Mouse (Mus musculus) CH12.LX (cell line): ENCODE measurements around the gene Lpar3. TPM values are rescaled to one million over a fixed set of nuclear protein-coding genes. Genes with fewer than 3 reads are reported as not detected.

ENCODE experiments used
- DNase-seq: peaks from one replicate; pipeline ENCODE4 v3.0.0-alpha.2; 2013; ENCODE audit errors: extremely low read depth
- H3K27ac ChIP-seq: 2 replicates; pipeline ENCODE4 v1.5.1; 2012; ENCODE audit warnings: low read depth, mild to moderate bottlenecking, control low read depth, moderate library complexity; ENCODE audit not compliant: insufficient read depth
- H3K27me3 ChIP-seq: replicated peaks from 2 replicates; pipeline ENCODE3; 2012; ENCODE audit warnings: inconsistent platforms
- H3K36me3 ChIP-seq, 2 experiments: replicated peaks in 1 of 2; 2 replicates each; pipeline versions ENCODE3 to v1.6.1; 2012; ENCODE audit warnings: inconsistent platforms in 1 of 2, low read length in 1 of 2, mild to moderate bottlenecking in 1 of 2, mixed read lengths in 1 of 2, moderate library complexity in 1 of 2; ENCODE audit not compliant: control insufficient read depth in 1 of 2, insufficient read depth in 1 of 2
- H3K4me1 ChIP-seq, 2 experiments: 2 replicates each; pipeline ENCODE4 v1.6.1; 2012; ENCODE audit warnings: inconsistent platforms in 1 of 2, moderate library complexity in 1 of 2; ENCODE audit not compliant: insufficient read depth in 2 of 2, control insufficient read depth in 1 of 2
- H3K4me2 ChIP-seq: 2 replicates; pipeline ENCODE4 v1.6.1; 2012; ENCODE audit warnings: low read depth, mild to moderate bottlenecking, control low read depth; ENCODE audit not compliant: poor library complexity, insufficient read depth, severe bottlenecking
- H3K4me3 ChIP-seq, 3 experiments: fragments of 150-350 bp in 1 of 3; sonication (generic) in 1 of 3; replicated peaks in 1 of 3; 2 replicates each; pipeline versions ENCODE3 to v1.5.1; 2011 to 2012; ENCODE audit warnings: low read depth in 2 of 3, low read length in 2 of 3, mild to moderate bottlenecking in 2 of 3, moderate library complexity in 2 of 3, control low read depth in 1 of 3, improper control_type of control experiment in 1 of 3, inconsistent platforms in 1 of 3, mixed read lengths in 1 of 3; ENCODE audit not compliant: poor library complexity in 1 of 3
- H3K79me2 ChIP-seq: replicated peaks from 2 replicates; pipeline ENCODE4 v1.6.1; 2012; ENCODE audit warnings: mild to moderate bottlenecking, moderate library complexity; ENCODE audit not compliant: control insufficient read depth, poor library complexity, insufficient read depth, severe bottlenecking; ENCODE audit errors: extremely low read depth
- H3K9ac ChIP-seq: 2 replicates; pipeline ENCODE4 v1.6.1; 2012; ENCODE audit warnings: low read depth, mild to moderate bottlenecking, control low read depth, moderate library complexity; ENCODE audit not compliant: insufficient read depth
- H3K9me3 ChIP-seq: replicated peaks from 2 replicates; pipeline ENCODE3; 2012; ENCODE audit warnings: low read length, inconsistent platforms, mixed read lengths
- BHLHE40 ChIP-seq: IDR thresholded peaks from 2 replicates; pipeline ENCODE4 v1.6.1; 2011; ENCODE audit warnings: mild to moderate bottlenecking, low read depth, low read length, improper control_type of control experiment
- CHD1 ChIP-seq: IDR thresholded peaks from 2 replicates; pipeline ENCODE4 v1.6.1; 2012; ENCODE audit warnings: low read depth, low read length, improper control_type of control experiment, inconsistent platforms
- CTCF ChIP-seq, 2 experiments: IDR thresholded peaks in 1 of 2; conservative IDR thresholded peaks in 1 of 2; 2 replicates each; pipeline ENCODE4 v1.5.1; 2011 to 2012; ENCODE audit warnings: low read depth in 2 of 2, low read length in 2 of 2, improper control_type of control experiment in 1 of 2, inconsistent platforms in 1 of 2, mild to moderate bottlenecking in 1 of 2, moderate library complexity in 1 of 2
- EP300 ChIP-seq: IDR thresholded peaks from 2 replicates; pipeline ENCODE4 v1.6.1; 2011; ENCODE audit warnings: low read length, improper control_type of control experiment
- ETS1 ChIP-seq: conservative IDR thresholded peaks from 2 replicates; pipeline ENCODE4 v1.6.1; 2012; ENCODE audit warnings: low read depth, mild to moderate bottlenecking, inconsistent platforms, low read length, improper control_type of control experiment, moderate library complexity
- IRF4 ChIP-seq: IDR thresholded peaks from 2 replicates; pipeline ENCODE4 v1.6.1; 2014; ENCODE audit warnings: low read depth, mild to moderate bottlenecking, inconsistent platforms, low read length, improper control_type of control experiment
- JUN ChIP-seq: IDR thresholded peaks from 2 replicates; pipeline ENCODE4 v1.6.1; 2011; ENCODE audit warnings: low read depth, mild to moderate bottlenecking, low read length, improper control_type of control experiment, moderate library complexity; ENCODE audit not compliant: insufficient read depth
- MAFK ChIP-seq: IDR thresholded peaks from 2 replicates; pipeline ENCODE4 v1.6.1; 2011; ENCODE audit warnings: low read length, improper control_type of control experiment; ENCODE audit not compliant: insufficient replicate concordance
- MAX ChIP-seq: IDR thresholded peaks from 2 replicates; pipeline ENCODE4 v1.6.1; 2011; ENCODE audit warnings: low read length, improper control_type of control experiment
- MAZ ChIP-seq: IDR thresholded peaks from 2 replicates; pipeline ENCODE4 v1.6.1; 2012; ENCODE audit warnings: low read depth, mild to moderate bottlenecking, inconsistent platforms, low read length, improper control_type of control experiment, moderate library complexity
- NELFE ChIP-seq: IDR thresholded peaks from 2 replicates; pipeline ENCODE4 v1.6.1; 2011; ENCODE audit warnings: low read depth, low read length, improper control_type of control experiment
- NRF1 ChIP-seq: IDR thresholded peaks from 2 replicates; pipeline ENCODE4 v1.6.1; 2014; ENCODE audit warnings: low read depth, mild to moderate bottlenecking, inconsistent platforms, low read length, improper control_type of control experiment, moderate library complexity
- PAX5 ChIP-seq: IDR thresholded peaks from 2 replicates; pipeline ENCODE4 v1.6.1; 2012; ENCODE audit warnings: low read length, inconsistent platforms, mixed read lengths
- POLR2AphosphoS2 ChIP-seq: IDR thresholded peaks from 2 replicates; pipeline ENCODE4 v1.6.1; 2011; ENCODE audit warnings: low read depth, low read length, improper control_type of control experiment
- SIN3A ChIP-seq: IDR thresholded peaks from 2 replicates; pipeline ENCODE4 v1.6.1; 2012; ENCODE audit warnings: low read length, improper control_type of control experiment, inconsistent platforms
- USF1 ChIP-seq: IDR thresholded peaks from 2 replicates; pipeline ENCODE4 v1.6.1; 2014; ENCODE audit warnings: low read depth, mild to moderate bottlenecking, inconsistent platforms, low read length, improper control_type of control experiment
- ZC3H11A ChIP-seq: IDR thresholded peaks from 2 replicates; pipeline ENCODE4 v1.6.1; 2012; ENCODE audit warnings: low read depth, mild to moderate bottlenecking, inconsistent platforms, low read length, improper control_type of control experiment
- ZKSCAN1 ChIP-seq: IDR thresholded peaks from 2 replicates; pipeline ENCODE4 v1.6.1; 2012; ENCODE audit warnings: low read depth, inconsistent platforms, low read length, improper control_type of control experiment, borderline replicate concordance
- dilution Hi-C: fragments of 300-500 bp; cut with MboI; formaldehyde crosslinking; loops from 2 replicates; pipeline ENCODE4 v1.14.3; 2020; ENCODE audit warnings: low sequenced_read_pairs; ENCODE audit not compliant: extremely low pct_unique_long_range_greater_than_20kb, extremely low pct_ligation_motif_present
- in situ Hi-C: fragments of 300-500 bp; cut with MboI; formaldehyde crosslinking; loops from 3 replicates; pipeline ENCODE4 v1.14.3; 2019; ENCODE audit warnings: low sequenced_read_pairs, low pct_ligation_motif_present, low pct_unique_long_range_greater_than_20kb, mixed read lengths
- polyA plus RNA-seq: library from polyadenylated mRNA; unstranded; fragments of >175 nt; gene quantifications from 2 replicates; pipeline ENCODE4 v1.2.1, GENCODE M21; 2012; ENCODE audit warnings: low read depth; ENCODE audit not compliant: insufficient read length
- total RNA-seq, 2 experiments: library from RNA; depleted of rRNA; stranded (reverse); fragments of 300-350 nt in 1 of 2; fragments of >200 nt in 1 of 2; gene quantifications; 2 replicates each; pipeline ENCODE4 v1.2.3; 2012 to 2014

Lpar3 gene
- total and polyA plus RNA-seq, 3 experiments: not detected

- no peak for TF ChIP-seq NELFE
- DNase-seq: no peak
- H3K4me2 ChIP-seq: no peak overlapping the region
- no peak overlapping the region for H3K4me3 ChIP-seq
- no peak overlapping the region for H3K27ac ChIP-seq
- H3K36me3 ChIP-seq: no peaks in the 10 kb centered on the region
- in situ Hi-C loops (no loop called here), dilution Hi-C loops (no loop called here)
- H3K27me3 ChIP-seq: no peaks in the 10 kb centered on the region
- no peaks in the 10 kb centered on the region for H3K9me3 ChIP-seq
- no peaks in the 10 kb centered on the region for H3K79me2 ChIP-seq
- H3K4me1 ChIP-seq: peaks cover 9 to 23% of the 10 kb centered on the region in 2 experiments
- H3K9ac ChIP-seq: no peak overlapping the region
These were observed 11.9 kb downstream of the Lpar3 start for GRCm38 (mm10) chr3:146232708-146233107.

- Histone ChIP-seq H3K27ac (no peak overlapping the region), H3K36me3 (no peaks in the 10 kb centered on the region), H3K4me2 (peak overlapping the region; percentile 80; the same call in 1 of the 2 replicates), H3K9ac (no peak overlapping the region), H3K9me3 (no peaks in the 10 kb centered on the region), H3K79me2 (no peaks in the 10 kb centered on the region)
- no peak for TF ChIP-seq ZC3H11A
- no peak for TF ChIP-seq ZKSCAN1
- no peak for TF ChIP-seq MAFK
- TF ChIP-seq MAX: no peak
- no peak for TF ChIP-seq PAX5
- TF ChIP-seq BHLHE40: no peak
- no peak for TF ChIP-seq MAZ
- TF ChIP-seq, all 38 proteins: peak for 0
- Histone ChIP-seq H3K27me3 (peaks cover 2% of the 10 kb centered on the region), H3K4me1 (peaks cover 9 to 23% of the 10 kb centered on the region in 2 experiments), H3K4me3 (no peak overlapping the region)
- dilution Hi-C loops: no loop called here
- no peak for DNase-seq
- in situ Hi-C loops: no loop called here
These were observed 13.0 kb downstream of the Lpar3 start for GRCm38 (mm10) chr3:146233741-146234140.

GRCm38 (mm10) chr3:146234530-146234929 is 13.8 kb downstream of the Lpar3 start:
- H3K4me3 ChIP-seq: no peak overlapping the region

More at GRCm38 (mm10) chr3:146234530-146234929, 13.8 kb downstream of the Lpar3 start:
- H3K9me3 ChIP-seq: no peaks in the 10 kb centered on the region
- TF ChIP-seq CTCF (conservative IDR thresholded peaks at IDR 0.05 in 1 of 2, IDR thresholded peaks at IDR 0.05 in 1 of 2; ENCODE audit: low read depth in 2 of 2, low read length in 2 of 2) (no peak), EP300 (no peak), IRF4 (no peak), NRF1 (no peak), ZKSCAN1 (no peak), BHLHE40 (no peak), POLR2AphosphoS2 (no peak), ETS1 (no peak), MAFK (no peak), SIN3A (no peak), CHD1 (no peak), JUN (no peak), USF1 (no peak)
- dilution Hi-C loops: no loop called here
- H3K27ac ChIP-seq: no peak overlapping the region
- H3K36me3 ChIP-seq: no peaks in the 10 kb centered on the region
- peak overlapping the region; percentile 80 for H3K4me2 ChIP-seq
- peaks cover 9 to 23% of the 10 kb centered on the region in 2 experiments for H3K4me1 ChIP-seq
- H3K27me3 ChIP-seq: peaks cover 2% of the 10 kb centered on the region
- in situ Hi-C loops: no loop called here
- no peaks in the 10 kb centered on the region for H3K79me2 ChIP-seq
- H3K9ac ChIP-seq: no peak overlapping the region
- peak; percentile 61 for DNase-seq
